Mouse (Mus musculus) G1E (cell line): Measurements from ENCODE around the gene Smpd3. TPM values are rescaled to one million over a fixed set of nuclear protein-coding genes. Genes with fewer than 3 reads are reported as not detected.

ENCODE experiments used
- ATAC-seq: 2 replicates; pipeline ENCODE4 v1.8.0; 2016; ENCODE audit warnings: mild to moderate bottlenecking; ENCODE audit not compliant: insufficient number of reproducible peaks, poor library complexity, low FRiP score, severe bottlenecking; ENCODE audit errors: extremely low read depth
- DNase-seq: peaks from one replicate; pipeline ENCODE4 v3.0.0; 2012; ENCODE audit warnings: low spot score
- H3K27me3 ChIP-seq: 2 replicates; pipeline ENCODE4 v1.6.1; 2012; ENCODE audit warnings: mild to moderate bottlenecking, low read length, inconsistent platforms; ENCODE audit not compliant: insufficient read depth
- H3K36me3 ChIP-seq: replicated peaks from 2 replicates; pipeline ENCODE3; 2012; ENCODE audit warnings: mild to moderate bottlenecking, inconsistent platforms
- H3K4me1 ChIP-seq: 2 replicates; pipeline ENCODE4 v1.6.1; 2012; ENCODE audit warnings: low read depth, low read length, inconsistent platforms, mixed read lengths; ENCODE audit not compliant: insufficient read depth
- H3K4me3 ChIP-seq: 2 replicates; pipeline ENCODE4 v1.5.1; 2012; ENCODE audit warnings: low read depth, mild to moderate bottlenecking, inconsistent platforms, low read length, moderate library complexity, mixed read lengths
- H3K9me3 ChIP-seq: replicated peaks from 2 replicates; pipeline ENCODE4 v1.6.1; 2012; ENCODE audit warnings: inconsistent platforms
- CTCF ChIP-seq: IDR thresholded peaks from 2 replicates; pipeline ENCODE4 v1.5.1; 2012; ENCODE audit warnings: low read depth, low read length, inconsistent platforms, mixed read lengths
- GATA1 ChIP-seq: IDR thresholded peaks from 2 replicates; pipeline ENCODE4 v1.6.1; 2012; ENCODE audit warnings: borderline replicate concordance, low read length, inconsistent platforms, mixed read lengths
- GATA2 ChIP-seq: IDR thresholded peaks from 2 replicates; pipeline ENCODE4 v1.6.1; 2012; ENCODE audit warnings: low read depth, low read length, inconsistent platforms, borderline replicate concordance
- POLR2AphosphoS5 ChIP-seq: IDR thresholded peaks from 2 replicates; pipeline ENCODE4 v1.6.1; 2012; ENCODE audit warnings: low read depth, low read length, inconsistent platforms; ENCODE audit not compliant: insufficient replicate concordance
- TAL1 ChIP-seq: conservative IDR thresholded peaks from 2 replicates; pipeline ENCODE4 v1.6.1; 2012; ENCODE audit warnings: low read depth, low read length, inconsistent platforms, mixed read lengths
- polyA plus RNA-seq: library from polyadenylated mRNA; stranded (reverse); fragments of >175 nt; gene quantifications from 2 replicates; pipeline ENCODE4 v1.2.3, GENCODE M21; 2012
- total RNA-seq, 2 experiments: library from RNA; stranded (forward) in 1 of 2; stranded (reverse) in 1 of 2; fragments of 200-1000 nt in 1 of 2; fragments of >200 nt in 1 of 2; fragmentation: Nextera tagmentation in 1 of 2; gene quantifications; 2 replicates each; pipeline ENCODE4 v1.2.3; 2014 to 2017

The Smpd3 gene
- total and polyA plus RNA-seq, 3 experiments: not detected

DNA sequence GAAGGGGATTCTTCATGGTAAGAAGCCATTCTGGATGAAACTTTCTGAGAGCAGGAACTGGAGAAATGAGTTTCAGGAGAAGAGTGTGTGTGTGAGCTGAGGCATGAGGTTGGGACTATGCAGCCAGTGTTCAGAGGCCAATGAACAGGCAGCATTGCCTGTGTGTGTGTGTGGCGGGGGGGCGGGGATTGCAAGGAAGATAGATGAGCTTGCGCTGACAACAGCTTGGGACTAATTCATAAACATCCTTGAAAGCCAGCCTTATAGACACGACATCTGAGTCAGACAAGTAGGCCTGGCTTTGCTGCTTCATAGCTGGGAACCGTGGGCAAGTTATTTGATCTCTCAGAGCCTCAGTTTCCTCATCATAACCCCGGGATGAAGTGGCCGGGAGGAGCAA is 31.3 kb upstream of the Smpd3 start:
- H3K4me1 ChIP-seq: peaks cover 6% of the 10 kb centered on the region; the same call in 1 of the 2 replicates
- H3K4me3 ChIP-seq: no peak overlapping the region
- H3K36me3 ChIP-seq: no peaks in the 10 kb centered on the region
- H3K9me3 ChIP-seq: peaks cover 5% of the 10 kb centered on the region; the same call in 1 of the 2 replicates
- no peak for TF ChIP-seq GATA2
- TF ChIP-seq GATA1: no peak
- TF ChIP-seq POLR2AphosphoS5: no peak
- no peak for TF ChIP-seq TAL1
- TF ChIP-seq CTCF: no peak
- peaks cover 13% of the 10 kb centered on the region for H3K27me3 ChIP-seq
- ATAC-seq (no peak), DNase-seq (no peak)

DNA sequence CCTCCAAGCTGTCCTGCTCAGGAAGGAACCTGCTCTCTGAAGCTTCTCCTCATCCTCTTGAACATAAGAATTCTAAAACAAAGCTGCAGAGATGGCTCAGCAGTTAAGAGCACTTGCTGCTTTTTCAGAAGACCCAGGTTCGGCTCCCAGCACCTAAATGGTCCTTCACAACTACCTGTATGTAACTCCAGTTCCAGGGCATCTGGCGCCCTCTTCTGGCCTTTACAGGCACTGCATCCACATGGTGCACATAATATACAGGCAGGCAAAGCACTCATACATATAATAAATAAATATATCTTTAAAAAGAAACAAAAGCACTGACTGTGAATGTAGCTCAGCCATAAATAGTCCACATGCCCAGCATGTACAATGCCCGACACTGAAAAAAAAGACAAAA is 30.7 kb upstream of the Smpd3 start:
- ATAC-seq: no peak
- TF ChIP-seq GATA1: no peak
- TF ChIP-seq TAL1: no peak
- no peak for TF ChIP-seq POLR2AphosphoS5
- no peak for TF ChIP-seq GATA2
- TF ChIP-seq CTCF: no peak
- Histone ChIP-seq H3K4me1 (peaks cover 6% of the 10 kb centered on the region; the same call in 1 of the 2 replicates), H3K27me3 (peaks cover 13% of the 10 kb centered on the region), H3K9me3 (peaks cover 5% of the 10 kb centered on the region; the same call in 1 of the 2 replicates), H3K36me3 (no peaks in the 10 kb centered on the region), H3K4me3 (no peak overlapping the region)
- no peak for DNase-seq

DNA sequence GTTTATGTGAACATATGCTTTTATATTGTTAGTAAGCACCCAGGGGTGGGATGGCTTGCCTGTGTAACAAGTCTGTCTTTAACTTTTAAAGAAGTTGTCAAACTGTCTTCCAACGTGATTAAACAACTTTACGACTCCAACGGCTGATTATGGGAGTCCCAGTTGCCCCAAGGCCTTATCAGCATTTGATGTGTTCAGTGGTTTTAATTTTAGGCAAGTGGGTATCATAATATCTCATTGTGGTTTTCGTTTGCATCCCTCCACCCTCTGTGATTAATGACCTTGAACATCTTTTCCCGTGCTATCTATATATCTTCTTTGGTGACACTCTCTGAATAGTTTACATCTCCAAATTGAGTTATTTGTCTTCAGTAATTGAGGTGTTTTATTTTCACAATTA is 27.0 kb upstream of the Smpd3 start:
- Histone ChIP-seq H3K27me3 (peaks cover 8% of the 10 kb centered on the region), H3K36me3 (no peaks in the 10 kb centered on the region), H3K4me3 (no peak overlapping the region), H3K9me3 (peaks cover 5% of the 10 kb centered on the region; the same call in 1 of the 2 replicates), H3K4me1 (peaks cover 6% of the 10 kb centered on the region; the same call in 1 of the 2 replicates)
- TF ChIP-seq GATA1: no peak
- TF ChIP-seq CTCF: no peak
- TF ChIP-seq POLR2AphosphoS5: no peak
- ATAC-seq (no peak), DNase-seq (no peak)

DNA sequence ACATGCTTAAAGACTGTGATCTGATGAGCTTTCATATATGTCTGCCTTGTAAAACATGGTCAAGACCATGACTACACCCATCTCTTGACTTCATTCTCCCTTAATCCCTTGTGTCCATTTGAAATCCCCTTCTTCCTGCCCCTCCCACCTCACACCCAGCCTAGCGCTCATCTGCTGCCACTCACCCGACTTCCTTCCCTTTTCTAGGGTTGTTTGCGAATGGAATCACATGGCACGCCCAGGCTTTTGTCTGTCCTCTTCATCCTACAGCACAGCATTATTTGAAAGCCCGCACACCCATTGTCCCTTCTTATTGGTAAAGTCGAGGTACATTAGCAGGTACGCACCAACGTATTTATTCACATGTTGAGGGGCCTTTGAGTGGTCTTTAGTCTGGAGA is 26.5 kb upstream of the Smpd3 start:
- peaks cover 5% of the 10 kb centered on the region; the same call in 1 of the 2 replicates for H3K9me3 ChIP-seq
- no peak overlapping the region for H3K4me3 ChIP-seq
- TF ChIP-seq CTCF (no peak), TAL1 (no peak), POLR2AphosphoS5 (no peak), GATA1 (no peak), GATA2 (no peak)
- ATAC-seq (no peak), DNase-seq (no peak)
- peaks cover 6% of the 10 kb centered on the region; the same call in 1 of the 2 replicates for H3K4me1 ChIP-seq
- H3K36me3 ChIP-seq: no peaks in the 10 kb centered on the region
- peaks cover 11% of the 10 kb centered on the region; the same call in 1 of the 2 replicates for H3K27me3 ChIP-seq

DNA sequence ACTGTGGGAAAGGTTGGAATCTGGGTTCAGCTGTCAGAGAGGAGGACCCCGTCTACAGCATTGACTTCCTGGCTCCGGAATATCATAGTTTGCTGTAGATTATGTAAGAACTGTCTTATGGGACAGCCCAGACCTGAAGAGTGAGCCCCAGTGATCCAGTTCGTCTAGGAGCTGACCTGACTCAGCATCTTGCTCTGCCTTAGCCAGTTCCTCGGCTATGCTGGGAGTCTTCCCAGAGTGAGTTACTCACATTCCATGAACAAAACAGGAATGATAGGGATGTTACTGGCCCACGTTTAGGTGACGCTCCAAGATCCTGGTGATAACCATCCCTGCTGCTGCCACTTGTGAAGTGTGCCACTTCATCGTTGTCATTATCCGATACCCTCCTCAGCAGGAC is 25.5 kb upstream of the Smpd3 start:
- TF ChIP-seq GATA1 (no peak), GATA2 (no peak), CTCF (no peak), POLR2AphosphoS5 (no peak), TAL1 (no peak)
- no peak overlapping the region for H3K4me3 ChIP-seq
- ATAC-seq: no peak
- peaks cover 6% of the 10 kb centered on the region; the same call in 1 of the 2 replicates for H3K4me1 ChIP-seq
- H3K9me3 ChIP-seq: peaks cover 3% of the 10 kb centered on the region; the same call in 1 of the 2 replicates
- no peaks in the 10 kb centered on the region for H3K36me3 ChIP-seq
- no peak for DNase-seq
- peaks cover 16% of the 10 kb centered on the region for H3K27me3 ChIP-seq

DNA sequence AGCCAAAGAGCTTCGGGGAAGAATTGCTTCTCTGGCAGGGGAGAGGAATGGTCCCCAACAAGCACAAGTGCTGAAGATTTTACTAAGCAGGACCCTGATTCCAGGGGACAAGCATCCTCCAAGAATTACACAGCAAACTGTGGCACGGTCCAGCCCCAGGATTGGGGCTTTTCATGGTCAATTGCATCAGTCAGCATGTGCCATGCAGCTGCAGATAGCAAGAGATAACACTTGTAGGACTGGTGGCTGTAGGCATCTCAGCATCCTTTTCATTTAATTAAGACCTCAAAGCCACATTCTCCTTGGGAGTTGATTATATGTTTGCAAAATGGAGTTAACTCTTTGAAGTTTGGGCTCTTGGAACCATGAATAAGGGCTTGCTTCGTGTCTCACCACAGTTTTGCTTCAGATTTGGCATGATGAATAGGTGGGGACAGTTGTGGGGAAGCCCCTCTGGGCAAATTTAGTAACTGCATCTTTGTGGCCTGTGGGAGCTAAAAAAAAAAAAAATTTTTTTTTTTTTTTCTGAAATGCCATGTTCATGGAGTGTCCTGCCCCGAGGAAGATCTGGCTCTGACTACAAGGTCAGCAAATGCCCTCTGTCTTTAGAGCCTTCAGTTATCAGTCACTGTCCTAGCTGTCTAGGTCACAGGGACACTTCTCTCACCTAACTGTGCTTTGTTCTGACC is 22.0 kb upstream of the Smpd3 start:
- no peak overlapping the region for H3K4me3 ChIP-seq
- ATAC-seq (no peak), DNase-seq (no peak)
- peaks cover 9% of the 10 kb centered on the region for H3K27me3 ChIP-seq
- H3K4me1 ChIP-seq: peaks cover 5% of the 10 kb centered on the region; the same call in 1 of the 2 replicates
- no peaks in the 10 kb centered on the region for H3K9me3 ChIP-seq
- TF ChIP-seq GATA1: no peak
- TF ChIP-seq CTCF: no peak
- no peak for TF ChIP-seq POLR2AphosphoS5
- no peak for TF ChIP-seq TAL1
- no peak for TF ChIP-seq GATA2
- H3K36me3 ChIP-seq: no peaks in the 10 kb centered on the region
